Mouse (Mus musculus): ENCODE results near the gene Fam173b. TPM values are rescaled to one million over a fixed set of nuclear protein-coding genes. Genes with fewer than 3 reads are reported as not detected.

Gene Fam173b
- polyA plus RNA-seq, 1 experiment from 2014 or later: 14.9 TPM

- no peak for DNase-seq (ENCODE audit: low spot score)
Observed at GRCm38 (mm10) chr15:31632478-31632877, 30.8 kb downstream of the Fam173b start.

- no peak for DNase-seq (ENCODE audit: low spot score)
Observed at GRCm38 (mm10) chr15:31634582-31634981, 32.9 kb downstream of the Fam173b start.

- no peak for DNase-seq (ENCODE audit: low spot score)
Observed at GRCm38 (mm10) chr15:31636091-31636595, 34.5 kb downstream of the Fam173b start.

GRCm38 (mm10) chr15:31647225-31647624 lies 45.6 kb downstream of the Fam173b start:
- DNase-seq (ENCODE audit: low spot score): no peak

GRCm38 (mm10) chr15:31647851-31648569 lies 46.4 kb downstream of the Fam173b start:
- no peak for DNase-seq (ENCODE audit: low spot score)

GRCm38 (mm10) chr15:31649691-31650090 lies 48.0 kb downstream of the Fam173b start:
- no peak for DNase-seq (ENCODE audit: low spot score)

- no peak for DNase-seq (ENCODE audit: low spot score)
Observed at GRCm38 (mm10) chr15:31650821-31651220, 49.2 kb downstream of the Fam173b start.

GRCm38 (mm10) chr15:31660133-31660795 lies 58.6 kb downstream of the Fam173b start:
- DNase-seq (ENCODE audit: low spot score): no peak

- DNase-seq (ENCODE audit: low spot score): no peak
Observed at GRCm38 (mm10) chr15:31660844-31661243, 59.2 kb downstream of the Fam173b start.

- DNase-seq (ENCODE audit: low spot score): no peak
Observed at GRCm38 (mm10) chr15:31661802-31662201, 60.1 kb downstream of the Fam173b start.

GRCm38 (mm10) chr15:31663074-31663473 lies 61.4 kb downstream of the Fam173b start:
- DNase-seq (ENCODE audit: low spot score): no peak

Other genes starting within 250 kb of the Fam173b start
- 10.8 and 11.2 TPM in 2 replicates for gene Ankrd33b, start 234.1 kb upstream of the Fam173b start, polyA plus RNA-seq (2015; fragmentation: Nextera tagmentation; extraction: Ambion mirVana)
- 1.0 and 1.4 TPM in 2 replicates for gene Ropn1l, start 148.1 kb upstream of the Fam173b start, polyA plus RNA-seq (2015; fragmentation: Nextera tagmentation; extraction: Ambion mirVana)
- 19.6 and 20.7 TPM in 2 replicates for gene March6, start 70.8 kb upstream of the Fam173b start, polyA plus RNA-seq (2015; fragmentation: Nextera tagmentation; extraction: Ambion mirVana)
- gene Cmbl, start 36.5 kb upstream of the Fam173b start, polyA plus RNA-seq (2015; fragmentation: Nextera tagmentation; extraction: Ambion mirVana): 2.8 and 3.0 TPM in 2 replicates
- gene Cct5, start within 50 bp of the Fam173b start, polyA plus RNA-seq (2015; fragmentation: Nextera tagmentation; extraction: Ambion mirVana): 463 and 505 TPM in 2 replicates